Mouse (Mus musculus): ENCODE measurements around the gene Aaed1. TPM values are rescaled to one million over a fixed set of nuclear protein-coding genes. Genes with fewer than 3 reads are reported as not detected.

The Aaed1 gene
- polyA plus RNA-seq, 1 experiment = 0.14 TPM

DNA sequence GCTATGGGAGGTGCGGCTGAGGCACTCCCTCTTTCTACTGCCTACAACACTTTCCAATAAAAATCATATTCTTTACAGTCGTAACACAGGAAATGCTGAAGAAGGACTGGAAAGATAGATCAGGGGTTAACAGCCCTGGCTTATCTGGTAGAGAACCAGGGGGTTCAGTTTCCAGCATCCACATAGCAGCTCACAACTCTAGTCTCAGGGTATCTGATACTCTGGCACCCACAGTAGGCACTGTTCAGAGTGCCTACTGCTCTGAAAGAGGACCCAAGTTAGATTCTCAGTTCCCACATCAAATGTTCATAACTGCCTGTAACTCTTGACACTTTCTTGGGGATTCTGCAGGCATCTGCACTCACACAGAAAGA lies 393 bp upstream of the Aaed1 start:
- Histone ChIP-seq H3K27me3 (ENCODE audit: control insufficient read depth) (no peaks in the 10 kb centered on the region), H3K9me3 (ENCODE audit: control insufficient read depth, low read length) (no peaks in the 10 kb centered on the region), H3K4me3 (replicated peaks) (peak overlapping the region; percentile 82), H3K4me1 (ENCODE audit: control insufficient read depth) (peaks cover 24% of the 10 kb centered on the region), H3K36me3 (ENCODE audit: control insufficient read depth) (peaks cover 2% of the 10 kb centered on the region; the same call in 1 of the 2 replicates)
- TF ChIP-seq TAL1 (IDR thresholded peaks at IDR 0.05; ENCODE audit: low read length) = no peak
- TF ChIP-seq GATA1 (IDR thresholded peaks at IDR 0.05; ENCODE audit: low read length) = no peak

DNA sequence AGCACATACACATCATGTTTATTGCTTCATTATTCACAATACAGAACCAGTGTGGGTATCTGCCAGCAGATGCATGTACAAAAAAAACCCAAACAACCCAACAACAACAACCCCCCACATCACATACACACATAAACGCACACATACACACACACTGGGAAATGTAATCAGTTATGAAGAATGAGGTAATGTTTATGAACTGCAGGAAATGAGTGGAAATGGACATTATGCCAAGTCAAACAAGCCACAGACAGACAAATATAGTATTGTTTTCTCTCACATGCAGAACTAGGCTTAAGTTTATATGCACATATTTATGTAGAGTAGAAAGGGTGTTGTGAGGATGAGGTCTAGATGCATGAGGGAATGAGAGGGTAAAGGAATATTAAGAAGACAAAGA lies 1.2 kb downstream of the Aaed1 start:
- peaks cover 10% of the 10 kb centered on the region for H3K36me3 ChIP-seq (ENCODE audit: control insufficient read depth)
- peaks cover 29% of the 10 kb centered on the region for H3K4me1 ChIP-seq (ENCODE audit: control insufficient read depth)
- TF ChIP-seq TAL1 (IDR thresholded peaks at IDR 0.05; ENCODE audit: low read length) = no peak
- TF ChIP-seq GATA1 (IDR thresholded peaks at IDR 0.05; ENCODE audit: low read length) = no peak
- H3K9me3 ChIP-seq (ENCODE audit: control insufficient read depth, low read length) = no peaks in the 10 kb centered on the region
- no peaks in the 10 kb centered on the region for H3K27me3 ChIP-seq (ENCODE audit: control insufficient read depth)
- H3K4me3 ChIP-seq (replicated peaks) = peak overlapping the region; percentile 82

DNA sequence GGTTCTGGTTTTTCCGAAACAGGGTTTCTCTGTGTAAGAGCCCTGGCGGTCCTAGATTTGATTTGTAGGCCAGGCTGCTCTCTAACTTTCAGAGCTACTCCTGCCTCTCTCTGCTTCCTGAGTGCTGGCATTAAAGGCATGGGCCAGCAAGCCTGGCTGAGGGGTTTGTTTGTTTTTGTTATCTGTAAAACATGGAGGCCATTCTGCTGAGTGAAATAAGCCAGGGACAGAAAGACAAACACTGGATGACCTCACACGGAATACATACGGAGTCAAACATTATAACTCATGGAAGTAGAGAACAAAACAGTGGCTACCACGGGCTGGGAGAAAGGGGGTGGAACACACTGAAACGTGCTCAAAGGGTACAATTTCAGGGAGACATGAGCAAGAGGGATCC lies 1.9 kb downstream of the Aaed1 start:
- Histone ChIP-seq H3K36me3 (ENCODE audit: control insufficient read depth) (peaks cover 10% of the 10 kb centered on the region), H3K4me3 (replicated peaks) (no peak overlapping the region), H3K9me3 (ENCODE audit: control insufficient read depth, low read length) (no peaks in the 10 kb centered on the region), H3K27me3 (ENCODE audit: control insufficient read depth) (no peaks in the 10 kb centered on the region), H3K4me1 (ENCODE audit: control insufficient read depth) (peaks cover 29% of the 10 kb centered on the region)
- no peak for TF ChIP-seq GATA1 (IDR thresholded peaks at IDR 0.05; ENCODE audit: low read length)

DNA sequence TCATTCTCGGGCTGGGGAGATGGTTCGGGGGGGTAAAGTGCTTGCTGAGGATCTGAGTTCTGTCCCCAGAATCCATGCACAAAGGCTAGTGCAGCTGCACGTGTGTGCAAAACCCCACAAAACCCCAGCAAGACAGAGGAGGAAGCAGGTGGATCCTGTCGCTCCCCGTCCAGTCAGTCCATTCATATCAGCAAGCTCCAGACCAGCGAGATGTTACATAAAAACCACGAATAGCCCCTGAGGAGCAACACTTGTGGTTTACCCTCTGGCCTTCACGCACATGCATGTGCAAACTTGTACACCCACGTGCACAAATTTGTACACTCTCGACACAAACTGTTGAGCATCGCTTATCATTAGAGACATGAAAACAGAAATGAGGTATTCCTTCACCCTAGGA lies 2.7 kb downstream of the Aaed1 start:
- H3K27me3 ChIP-seq (ENCODE audit: control insufficient read depth) = no peaks in the 10 kb centered on the region
- H3K4me3 ChIP-seq (replicated peaks) = no peak overlapping the region
- no peaks in the 10 kb centered on the region for H3K9me3 ChIP-seq (ENCODE audit: control insufficient read depth, low read length)
- TF ChIP-seq TAL1 (IDR thresholded peaks at IDR 0.05; ENCODE audit: low read length) = no peak
- no peak for TF ChIP-seq GATA1 (IDR thresholded peaks at IDR 0.05; ENCODE audit: low read length)
- peaks cover 12% of the 10 kb centered on the region for H3K36me3 ChIP-seq (ENCODE audit: control insufficient read depth)
- peaks cover 31% of the 10 kb centered on the region for H3K4me1 ChIP-seq (ENCODE audit: control insufficient read depth)

DNA sequence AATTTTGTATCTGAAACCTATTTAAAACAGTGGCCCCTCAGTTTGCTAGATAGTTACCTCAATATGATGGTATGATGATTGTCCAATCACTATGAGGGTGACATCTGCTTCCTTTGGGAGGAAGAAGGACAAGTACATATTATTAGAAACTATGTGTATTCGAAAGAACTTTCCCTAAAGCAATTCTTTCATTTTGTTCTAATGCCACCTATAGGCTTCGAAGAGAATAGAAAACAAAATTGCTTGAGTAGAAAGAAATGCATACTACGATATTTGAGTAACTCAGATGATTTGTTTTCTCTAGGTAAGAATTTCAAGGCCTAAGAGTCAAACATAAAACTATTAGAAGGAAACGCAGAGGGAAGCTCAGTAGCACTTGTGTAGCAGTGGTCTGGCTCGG lies 3.5 kb downstream of the Aaed1 start:
- no peak overlapping the region for H3K4me3 ChIP-seq (replicated peaks)
- H3K36me3 ChIP-seq (ENCODE audit: control insufficient read depth) = peaks cover 12% of the 10 kb centered on the region
- TF ChIP-seq TAL1 (IDR thresholded peaks at IDR 0.05; ENCODE audit: low read length) (no peak), GATA1 (IDR thresholded peaks at IDR 0.05; ENCODE audit: low read length) (no peak)
- H3K27me3 ChIP-seq (ENCODE audit: control insufficient read depth) = no peaks in the 10 kb centered on the region
- no peaks in the 10 kb centered on the region for H3K9me3 ChIP-seq (ENCODE audit: control insufficient read depth, low read length)
- H3K4me1 ChIP-seq (ENCODE audit: control insufficient read depth) = peaks cover 35% of the 10 kb centered on the region

DNA sequence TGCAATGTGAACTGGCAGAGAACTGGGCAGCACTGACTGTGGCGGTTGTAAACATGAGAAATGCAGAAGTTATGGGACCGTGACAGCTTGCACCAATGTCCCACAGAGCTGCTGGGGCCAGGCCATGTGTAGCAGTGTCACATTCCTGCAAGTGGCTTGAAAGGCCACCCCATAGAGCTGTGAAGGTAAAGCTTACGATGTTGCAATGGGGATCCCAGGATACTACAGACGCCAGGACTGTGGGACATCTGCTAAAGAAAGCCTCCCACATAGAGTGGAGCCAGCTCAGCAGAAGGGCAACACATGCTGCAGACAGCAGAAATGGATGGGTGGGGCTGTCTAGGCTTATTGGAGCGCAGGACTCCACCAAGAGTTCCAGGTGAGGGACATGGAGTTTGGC lies 5.0 kb downstream of the Aaed1 start:
- Histone ChIP-seq H3K4me1 (ENCODE audit: control insufficient read depth) (peaks cover 29% of the 10 kb centered on the region), H3K36me3 (ENCODE audit: control insufficient read depth) (peaks cover 12% of the 10 kb centered on the region), H3K27me3 (ENCODE audit: control insufficient read depth) (no peaks in the 10 kb centered on the region), H3K9me3 (ENCODE audit: control insufficient read depth, low read length) (no peaks in the 10 kb centered on the region), H3K4me3 (replicated peaks) (no peak overlapping the region)
- TF ChIP-seq TAL1 (IDR thresholded peaks at IDR 0.05; ENCODE audit: low read length) = no peak
- no peak for TF ChIP-seq GATA1 (IDR thresholded peaks at IDR 0.05; ENCODE audit: low read length)

DNA sequence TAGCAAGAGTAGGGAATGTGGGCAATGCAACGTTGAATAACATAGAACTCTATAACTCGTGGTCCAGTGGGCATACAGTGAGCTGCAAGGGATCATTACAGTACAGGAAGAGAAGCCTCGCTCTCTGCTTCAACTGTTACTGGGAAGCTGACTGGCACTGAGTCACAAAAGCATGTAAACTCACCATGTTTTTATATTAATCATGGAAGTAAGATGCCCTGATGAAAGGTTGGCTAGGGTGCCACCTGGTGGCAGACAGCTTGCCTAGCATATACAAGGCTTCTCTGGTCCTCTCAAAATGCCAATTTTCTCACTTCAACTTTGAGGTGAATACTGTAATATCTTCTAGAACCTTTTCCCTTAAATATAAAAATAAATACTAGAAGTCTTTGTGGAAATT lies 6.4 kb downstream of the Aaed1 start:
- peaks cover 12% of the 10 kb centered on the region for H3K36me3 ChIP-seq (ENCODE audit: control insufficient read depth)
- H3K27me3 ChIP-seq (ENCODE audit: control insufficient read depth) = no peaks in the 10 kb centered on the region
- no peak for TF ChIP-seq GATA1 (IDR thresholded peaks at IDR 0.05; ENCODE audit: low read length)
- no peak for TF ChIP-seq TAL1 (IDR thresholded peaks at IDR 0.05; ENCODE audit: low read length)
- peaks cover 20% of the 10 kb centered on the region for H3K4me1 ChIP-seq (ENCODE audit: control insufficient read depth)
- H3K9me3 ChIP-seq (ENCODE audit: control insufficient read depth, low read length) = no peaks in the 10 kb centered on the region
- H3K4me3 ChIP-seq (replicated peaks) = no peak overlapping the region

DNA sequence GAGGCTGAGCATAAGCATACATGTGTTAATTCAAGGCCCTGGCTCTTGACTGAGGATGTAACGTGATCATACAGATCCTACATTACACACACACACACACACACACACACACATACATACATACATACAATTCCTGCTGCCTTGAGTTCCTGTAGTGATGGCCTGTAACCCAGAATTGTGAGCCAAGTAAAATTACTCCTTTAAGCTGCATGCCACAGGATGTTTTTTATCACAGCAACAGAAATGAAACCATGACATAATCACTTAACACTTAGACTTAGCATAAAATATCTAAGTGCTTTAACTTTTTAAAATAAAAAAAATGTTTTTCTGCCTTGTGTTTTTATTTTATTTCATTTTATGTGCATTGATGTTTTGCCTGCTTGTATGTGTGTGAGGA lies 13.4 kb downstream of the Aaed1 start:
- H3K36me3 ChIP-seq (ENCODE audit: control insufficient read depth) = peaks cover 2% of the 10 kb centered on the region
- no peak overlapping the region for H3K4me3 ChIP-seq (replicated peaks)
- TF ChIP-seq TAL1 (IDR thresholded peaks at IDR 0.05; ENCODE audit: low read length) = no peak
- TF ChIP-seq GATA1 (IDR thresholded peaks at IDR 0.05; ENCODE audit: low read length) = no peak
- H3K4me1 ChIP-seq (ENCODE audit: control insufficient read depth) = no peaks in the 10 kb centered on the region
- no peaks in the 10 kb centered on the region for H3K27me3 ChIP-seq (ENCODE audit: control insufficient read depth)
- H3K9me3 ChIP-seq (ENCODE audit: control insufficient read depth, low read length) = no peaks in the 10 kb centered on the region

DNA sequence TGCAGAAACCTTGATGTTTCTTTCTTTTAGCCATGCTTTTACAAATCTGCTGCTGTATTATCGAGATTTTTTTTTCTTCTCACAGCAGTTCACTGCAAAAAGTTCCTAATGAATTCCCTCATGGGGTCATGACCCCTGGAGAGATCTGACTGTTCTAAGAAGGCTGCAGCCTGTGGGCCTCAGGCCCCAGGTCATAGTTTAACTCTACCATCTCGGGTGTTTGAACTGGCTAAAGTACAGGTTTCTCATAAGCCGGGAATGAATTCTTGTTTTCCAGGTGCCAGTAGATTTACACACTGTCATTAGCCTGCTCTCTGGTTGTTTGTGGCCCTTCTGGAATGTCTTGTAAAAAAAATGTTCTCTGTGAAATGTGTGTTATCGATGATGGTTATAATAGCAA lies 25.7 kb downstream of the Aaed1 start:
- Histone ChIP-seq H3K9me3 (ENCODE audit: control insufficient read depth, low read length) (peaks cover 7% of the 10 kb centered on the region), H3K4me1 (ENCODE audit: control insufficient read depth) (no peaks in the 10 kb centered on the region), H3K4me3 (replicated peaks) (no peak overlapping the region), H3K27me3 (ENCODE audit: control insufficient read depth) (no peaks in the 10 kb centered on the region), H3K36me3 (ENCODE audit: control insufficient read depth) (no peaks in the 10 kb centered on the region)
- no peak for TF ChIP-seq GATA1 (IDR thresholded peaks at IDR 0.05; ENCODE audit: low read length)
- no peak for TF ChIP-seq TAL1 (IDR thresholded peaks at IDR 0.05; ENCODE audit: low read length)

DNA sequence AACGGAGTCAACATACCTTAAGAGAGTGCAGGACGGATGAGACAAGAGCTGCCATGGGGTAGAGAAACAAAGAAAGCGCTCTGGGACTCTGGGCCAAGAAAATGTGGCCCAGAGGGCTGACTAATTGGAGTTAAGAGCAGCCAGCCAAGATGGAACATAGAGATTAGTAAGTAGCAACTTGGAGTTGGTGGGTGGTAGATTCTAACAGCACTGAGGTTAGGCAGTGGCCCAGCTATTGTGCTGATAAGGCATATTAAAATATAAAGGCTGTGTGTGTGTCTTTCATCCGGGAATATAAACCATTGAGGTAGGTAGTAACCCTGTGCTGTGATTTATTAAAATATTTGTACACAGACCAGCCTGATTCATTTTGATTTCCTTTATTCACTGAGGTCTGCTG lies 26.2 kb downstream of the Aaed1 start:
- H3K4me1 ChIP-seq (ENCODE audit: control insufficient read depth) = no peaks in the 10 kb centered on the region
- TF ChIP-seq TAL1 (IDR thresholded peaks at IDR 0.05; ENCODE audit: low read length) (no peak), GATA1 (IDR thresholded peaks at IDR 0.05; ENCODE audit: low read length) (no peak)
- no peaks in the 10 kb centered on the region for H3K36me3 ChIP-seq (ENCODE audit: control insufficient read depth)
- no peak overlapping the region for H3K4me3 ChIP-seq (replicated peaks)
- no peaks in the 10 kb centered on the region for H3K27me3 ChIP-seq (ENCODE audit: control insufficient read depth)
- H3K9me3 ChIP-seq (ENCODE audit: control insufficient read depth, low read length) = peaks cover 7% of the 10 kb centered on the region
